Mouse (Mus musculus) bone marrow macrophage, adult 2 months (primary cell): ENCODE data around the gene Rab3gap2.

ENCODE experiments used
- CTCF ChIP-seq: IDR thresholded peaks from 2 replicates; pipeline ENCODE4 v1.5.1; 2012; ENCODE audit warnings: low read depth, mild to moderate bottlenecking, low read length, moderate library complexity
- POLR2A ChIP-seq: IDR thresholded peaks from 2 replicates; pipeline ENCODE4 v1.6.1; 2012; ENCODE audit warnings: mild to moderate bottlenecking, low read depth, low read length, borderline replicate concordance

GRCm38 (mm10) chr1:185187135-185187785 lies 16.7 kb upstream of the Rab3gap2 start:
- no peak for TF ChIP-seq CTCF
- no peak for TF ChIP-seq POLR2A
